Mouse (Mus musculus) MEL (cell line): ENCODE results near the gene Slc8a2. TPM values are rescaled to one million over a fixed set of nuclear protein-coding genes. Genes with fewer than 3 reads are reported as not detected.

ENCODE experiments used
- DNase-seq: peaks from one replicate; pipeline ENCODE4 v3.0.0; 2011; ENCODE audit warnings: low read depth, low spot score
- H3K27ac ChIP-seq: 2 replicates; pipeline ENCODE4 v1.5.1; 2012; ENCODE audit warnings: low read depth, mild to moderate bottlenecking, control low read depth, low read length, moderate library complexity; ENCODE audit not compliant: control insufficient read depth
- H3K27me3 ChIP-seq, 2 experiments: fragments of 150-350 bp in 1 of 2; sonication (generic) in 1 of 2; 2 replicates each; pipeline ENCODE4 v1.6.1; 2012; ENCODE audit warnings: low read length in 2 of 2, mild to moderate bottlenecking in 2 of 2, improper control_type of control experiment in 1 of 2, moderate library complexity in 1 of 2; ENCODE audit not compliant: insufficient read depth in 2 of 2, control insufficient read depth in 1 of 2
- H3K36me3 ChIP-seq, 2 experiments: 2 replicates each; pipeline ENCODE4 v1.6.1; 2012 to 2014; ENCODE audit warnings: low read length in 2 of 2, improper control_type of control experiment in 1 of 2, inconsistent platforms in 1 of 2, mild to moderate bottlenecking in 1 of 2; ENCODE audit not compliant: insufficient read depth in 2 of 2, control insufficient read depth in 1 of 2
- H3K4me1 ChIP-seq, 2 experiments: fragments of 150-350 bp in 1 of 2; sonication (generic) in 1 of 2; 2 replicates each; pipeline ENCODE4 v1.6.1; 2012; ENCODE audit warnings: low read length in 2 of 2, improper control_type of control experiment in 1 of 2, mild to moderate bottlenecking in 1 of 2; ENCODE audit not compliant: insufficient read depth in 2 of 2, control insufficient read depth in 1 of 2
- H3K4me3 ChIP-seq, 2 experiments: fragments of 150-350 bp in 1 of 2; sonication (generic) in 1 of 2; 2 replicates each; pipeline ENCODE4 v1.5.1; 2012; ENCODE audit warnings: low read depth in 2 of 2, low read length in 2 of 2, mild to moderate bottlenecking in 2 of 2, moderate library complexity in 2 of 2, control low read depth in 1 of 2, improper control_type of control experiment in 1 of 2; ENCODE audit not compliant: control insufficient read depth in 1 of 2, insufficient read depth in 1 of 2
- H3K79me2 ChIP-seq: 2 replicates; pipeline ENCODE4 v1.6.1; 2012; ENCODE audit warnings: mild to moderate bottlenecking, low read length, moderate library complexity; ENCODE audit not compliant: control insufficient read depth, poor library complexity, insufficient read depth
- H3K9ac ChIP-seq: 2 replicates; pipeline ENCODE4 v1.6.1; 2012; ENCODE audit warnings: low read depth, mild to moderate bottlenecking, control low read depth, low read length, moderate library complexity; ENCODE audit not compliant: control insufficient read depth, poor library complexity, severe bottlenecking
- H3K9me3 ChIP-seq: fragments of 150-350 bp; sonication (generic); replicated peaks from 2 replicates; pipeline ENCODE4 v1.6.1; 2012; ENCODE audit warnings: mild to moderate bottlenecking, low read length, improper control_type of control experiment, moderate library complexity; ENCODE audit not compliant: insufficient read depth
- CHD1 ChIP-seq: IDR thresholded peaks from 2 replicates; pipeline ENCODE4 v1.6.1; 2012; ENCODE audit warnings: low read depth, mild to moderate bottlenecking, inconsistent platforms, low read length, improper control_type of control experiment
- E2F4 ChIP-seq: IDR thresholded peaks from 2 replicates; pipeline ENCODE4 v1.6.1; 2011; ENCODE audit warnings: low read depth, low read length, improper control_type of control experiment, borderline replicate concordance
- EP300 ChIP-seq, 2 experiments: IDR thresholded peaks; 2 replicates each; pipeline ENCODE4 v1.6.1; 2011; ENCODE audit warnings: improper control_type of control experiment in 2 of 2, low read length in 2 of 2, low read depth in 1 of 2, mild to moderate bottlenecking in 1 of 2
- ETS1 ChIP-seq: IDR thresholded peaks from 2 replicates; pipeline ENCODE4 v1.6.1; 2012; ENCODE audit warnings: low read depth, mild to moderate bottlenecking, inconsistent platforms, low read length, improper control_type of control experiment, moderate library complexity
- GABPA ChIP-seq: IDR thresholded peaks from 2 replicates; pipeline ENCODE4 v1.6.1; 2012; ENCODE audit warnings: low read depth, mild to moderate bottlenecking, inconsistent platforms, low read length, improper control_type of control experiment, moderate library complexity
- GATA1 ChIP-seq: IDR thresholded peaks from 2 replicates; pipeline ENCODE4 v1.6.1; 2011; ENCODE audit warnings: low read depth, low read length, improper control_type of control experiment
- JUND ChIP-seq: IDR thresholded peaks from 2 replicates; pipeline ENCODE4 v1.6.1; 2011; ENCODE audit warnings: low read depth, mild to moderate bottlenecking, improper control_type of control experiment, low read length
- KAT2A ChIP-seq: conservative IDR thresholded peaks from 2 replicates; pipeline ENCODE4 v1.6.1; 2012; ENCODE audit warnings: low read depth, low read length, improper control_type of control experiment, inconsistent platforms
- MAX ChIP-seq: IDR thresholded peaks from 2 replicates; pipeline ENCODE4 v1.6.1; 2011; ENCODE audit warnings: low read length, improper control_type of control experiment
- MAZ ChIP-seq: IDR thresholded peaks from 2 replicates; pipeline ENCODE4 v1.6.1; 2012; ENCODE audit warnings: low read depth, mild to moderate bottlenecking, inconsistent platforms, low read length, improper control_type of control experiment
- MXI1 ChIP-seq: IDR thresholded peaks from 2 replicates; pipeline ENCODE4 v1.6.1; 2011; ENCODE audit warnings: mild to moderate bottlenecking, low read depth, low read length, improper control_type of control experiment
- MYC ChIP-seq: IDR thresholded peaks from 2 replicates; pipeline ENCODE4 v1.6.1; 2011; ENCODE audit warnings: low read depth, mild to moderate bottlenecking, low read length, improper control_type of control experiment, moderate library complexity
- POLR2A ChIP-seq, 2 experiments: IDR thresholded peaks; 2 replicates each; pipeline ENCODE4 v1.6.1; 2011 to 2012; ENCODE audit warnings: low read length in 2 of 2, mild to moderate bottlenecking in 2 of 2, control low read depth in 1 of 2, improper control_type of control experiment in 1 of 2, low read depth in 1 of 2, moderate library complexity in 1 of 2; ENCODE audit not compliant: control insufficient read depth in 1 of 2, insufficient read depth in 1 of 2, poor library complexity in 1 of 2
- RAD21 ChIP-seq: IDR thresholded peaks from 2 replicates; pipeline ENCODE4 v1.6.1; 2011; ENCODE audit warnings: mild to moderate bottlenecking, low read depth, low read length, improper control_type of control experiment
- SIN3A ChIP-seq: IDR thresholded peaks from 2 replicates; pipeline ENCODE4 v1.6.1; 2012; ENCODE audit warnings: low read length, improper control_type of control experiment, inconsistent platforms
- SMC3 ChIP-seq: IDR thresholded peaks from 2 replicates; pipeline ENCODE4 v1.6.1; 2011; ENCODE audit warnings: low read depth, low read length, improper control_type of control experiment
- TAL1 ChIP-seq: IDR thresholded peaks from 2 replicates; pipeline ENCODE4 v1.6.1; 2012; ENCODE audit warnings: mild to moderate bottlenecking, inconsistent platforms, low read length, moderate library complexity, mixed read lengths
- TBP ChIP-seq: IDR thresholded peaks from 2 replicates; pipeline ENCODE4 v1.8.0; 2011; ENCODE audit warnings: low read depth, low read length, improper control_type of control experiment
- TCF12 ChIP-seq: IDR thresholded peaks from 2 replicates; pipeline ENCODE4 v1.6.1; 2014; ENCODE audit warnings: low read depth, mild to moderate bottlenecking, inconsistent platforms, low read length, improper control_type of control experiment, moderate library complexity
- UBTF ChIP-seq: IDR thresholded peaks from 2 replicates; pipeline ENCODE4 v1.6.1; 2012; ENCODE audit warnings: low read depth, mild to moderate bottlenecking, inconsistent platforms, low read length, improper control_type of control experiment, moderate library complexity, borderline replicate concordance; ENCODE audit not compliant: insufficient read depth
- USF2 ChIP-seq, 2 experiments: IDR thresholded peaks; 2 replicates each; pipeline ENCODE4 v1.6.1; 2011 to 2012; ENCODE audit warnings: improper control_type of control experiment in 2 of 2, low read length in 2 of 2, borderline replicate concordance in 1 of 2, inconsistent platforms in 1 of 2, low read depth in 1 of 2, mild to moderate bottlenecking in 1 of 2; ENCODE audit not compliant: insufficient read depth in 1 of 2
- ZKSCAN1 ChIP-seq: IDR thresholded peaks from 2 replicates; pipeline ENCODE4 v1.6.1; 2012; ENCODE audit warnings: low read depth, mild to moderate bottlenecking, inconsistent platforms, low read length, improper control_type of control experiment, moderate library complexity
- ZNF384 ChIP-seq: IDR thresholded peaks from 2 replicates; pipeline ENCODE4 v1.6.1; 2012; ENCODE audit warnings: low read depth, mild to moderate bottlenecking, inconsistent platforms, low read length, improper control_type of control experiment
- polyA plus RNA-seq, 2 experiments: library from polyadenylated mRNA; stranded (reverse) in 1 of 2; unstranded in 1 of 2; fragments of >175 nt in 1 of 2; fragments of >200 nt in 1 of 2; gene quantifications; 2 replicates each; pipeline versions ENCODE4 v1.2.1 to v1.2.4; 2012; ENCODE audit warnings: low replicate concordance in 2 of 2, low read depth in 1 of 2; ENCODE audit not compliant: insufficient read length in 2 of 2, insufficient read depth in 1 of 2, missing spikeins in 1 of 2
- total RNA-seq: library from RNA; depleted of rRNA; stranded (reverse); fragments of 300-350 nt; gene quantifications from 2 replicates; pipeline ENCODE4 v1.2.3, GENCODE M21; 2012

Gene Slc8a2
- total and polyA plus RNA-seq, 3 experiments = 0.06 TPM; not detected in 2

- Histone ChIP-seq H3K36me3 (no peaks in the 10 kb centered on the region), H3K9me3 (no peaks in the 10 kb centered on the region), H3K4me3 (no peak overlapping the region), H3K9ac (no peak overlapping the region), H3K27ac (no peak overlapping the region), H3K27me3 (no peaks in the 10 kb centered on the region), H3K79me2 (no peaks in the 10 kb centered on the region), H3K4me1 (peaks cover 0 to 14% of the 10 kb centered on the region in 2 experiments; a peak in 2 of 4 replicates)
- DNase-seq = no peak
- TF ChIP-seq SIN3A = no peak
- no peak for TF ChIP-seq E2F4
- TF ChIP-seq JUND = no peak
- no peak for TF ChIP-seq ETS1
- TF ChIP-seq TCF12 = no peak
- TF ChIP-seq ZKSCAN1 = no peak
- TF ChIP-seq USF2 (IDR thresholded peaks at IDR 0.05; ENCODE audit: borderline replicate concordance in 1 of 2, insufficient read depth in 1 of 2, low read depth in 1 of 2, low read length in 2 of 2) = no peak
- no peak for TF ChIP-seq KAT2A
- TF ChIP-seq TAL1 = no peak
- no peak for TF ChIP-seq MXI1
- TF ChIP-seq MYC = no peak
- TF ChIP-seq RAD21 = no peak
- no peak for TF ChIP-seq POLR2A (IDR thresholded peaks at IDR 0.05; ENCODE audit: control insufficient read depth in 1 of 2, insufficient read depth in 1 of 2, low read depth in 1 of 2, low read length in 2 of 2, poor library complexity in 1 of 2)
- no peak for TF ChIP-seq SMC3
- no peak for TF ChIP-seq MAZ
- no peak for TF ChIP-seq EP300 (IDR thresholded peaks at IDR 0.05; ENCODE audit: low read depth in 1 of 2, low read length in 2 of 2)
These were observed 1.5 kb downstream of the Slc8a2 start for GRCm38 (mm10) chr7:16130956-16131634.

GRCm38 (mm10) chr7:16132161-16132581 is 2.5 kb downstream of the Slc8a2 start:
- no peaks in the 10 kb centered on the region for H3K27me3 ChIP-seq
- peak; percentile 28 for DNase-seq
- TF ChIP-seq MAX (no peak), UBTF (no peak), GATA1 (no peak), CHD1 (no peak), TBP (no peak), POLR2A (IDR thresholded peaks at IDR 0.05; ENCODE audit: control insufficient read depth in 1 of 2, insufficient read depth in 1 of 2, low read depth in 1 of 2, low read length in 2 of 2, poor library complexity in 1 of 2) (no peak), ZNF384 (no peak), GABPA (no peak)
- no peaks in the 10 kb centered on the region for H3K9me3 ChIP-seq
- H3K36me3 ChIP-seq = no peaks in the 10 kb centered on the region
- no peak overlapping the region for H3K27ac ChIP-seq
- H3K4me1 ChIP-seq = peaks cover 0 to 14% of the 10 kb centered on the region in 2 experiments; a peak in 2 of 4 replicates
- H3K79me2 ChIP-seq = no peaks in the 10 kb centered on the region
- no peak overlapping the region for H3K4me3 ChIP-seq
- no peak overlapping the region for H3K9ac ChIP-seq
